Comparison of ENCODE assay signal across 18 mouse cellular contexts in the genomic region with DNA sequence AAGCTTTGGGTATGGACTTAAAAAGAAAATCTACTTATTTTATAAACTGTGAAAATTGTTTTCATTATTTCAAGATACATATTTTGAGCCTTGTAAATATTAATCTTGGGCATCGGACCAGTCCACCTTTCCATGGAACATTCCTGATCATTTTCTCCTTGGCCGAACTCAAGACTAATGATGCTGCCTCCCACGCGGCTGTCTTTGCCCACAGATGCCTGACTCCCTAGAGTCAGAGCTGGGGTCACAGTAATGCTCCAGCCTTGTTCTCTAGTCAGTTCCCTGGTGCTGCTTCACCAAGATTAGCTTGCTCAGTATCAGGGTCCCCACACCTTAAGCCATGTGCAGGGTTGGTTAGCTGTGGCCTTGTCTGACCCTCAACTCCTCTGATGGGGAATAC.
"Had no signal": no experiment of that assay in that cellular context is flagged by ENCODE, and none has a peak within 500 bp of the region (broad histone marks: within the 10 kb centered on the region; RNA-seq: fewer than 3 reads in every experiment).

No protein-coding gene starts in this region.

- H3K9ac ChIP-seq: lung, embryonic 14.5 days; midbrain, embryonic 12.5 days; neural tube, embryonic 13.5 days; neural tube, embryonic 15.5 days had no signal

- ATAC-seq: midbrain, embryonic 16.5 days had no signal

- H3K4me3 ChIP-seq: midbrain, embryonic 10.5 days; midbrain, embryonic 12.5 days; myocyte; neural tube, embryonic 13.5 days; neural tube, embryonic 15.5 days had no signal

- H3K9me3 ChIP-seq: midbrain, embryonic 10.5 days; midbrain, embryonic 12.5 days; neural tube, embryonic 13.5 days; neural tube, embryonic 15.5 days had no signal

- H3K27ac ChIP-seq: midbrain, embryonic 10.5 days; midbrain, embryonic 12.5 days; neural tube, embryonic 13.5 days; neural tube, embryonic 15.5 days had no signal

- H3K27me3 ChIP-seq: midbrain, embryonic 12.5 days; neural tube, embryonic 13.5 days; neural tube, embryonic 15.5 days had no signal

- H3K4me2 ChIP-seq: lung, embryonic 14.5 days; midbrain, embryonic 12.5 days; neural tube, embryonic 13.5 days; neural tube, embryonic 15.5 days had no signal

- H3K4me1 ChIP-seq: midbrain, embryonic 12.5 days had no signal

- DNase-seq: lung, adult 18-20 months; lung, embryonic 14.5 days; lung, postnatal 10 days; midbrain, embryonic 14.5 days; retina, postnatal 1 day; right cerebral cortex, adult 18-20 months; right cerebral cortex, postnatal 25 days; right cerebral cortex, postnatal 4 days; spleen, adult 18-20 months; thymus, adult 18-20 months; thymus, postnatal 14 days; thymus, postnatal 36 days had no signal

- H3K36me3 ChIP-seq: midbrain, embryonic 10.5 days; midbrain, embryonic 12.5 days; neural tube, embryonic 15.5 days had no signal
